Mouse (Mus musculus) heart, postnatal 0 days (tissue): ENCODE results near the gene Rab4a.
A peak's percentile ranks its signal among the peaks of the same experiment; 100 is the strongest.

Experiments used
- CTCF ChIP-seq: IDR thresholded peaks from 2 replicates; pipeline ENCODE4 v1.5.1; 2016; ENCODE audit warnings: antibody characterized with exemption, control low read depth, low read depth
- EP300 ChIP-seq: IDR thresholded peaks from 2 replicates; pipeline ENCODE4 v1.6.1; 2016; ENCODE audit warnings: antibody characterized with exemption, low read depth

DNA sequence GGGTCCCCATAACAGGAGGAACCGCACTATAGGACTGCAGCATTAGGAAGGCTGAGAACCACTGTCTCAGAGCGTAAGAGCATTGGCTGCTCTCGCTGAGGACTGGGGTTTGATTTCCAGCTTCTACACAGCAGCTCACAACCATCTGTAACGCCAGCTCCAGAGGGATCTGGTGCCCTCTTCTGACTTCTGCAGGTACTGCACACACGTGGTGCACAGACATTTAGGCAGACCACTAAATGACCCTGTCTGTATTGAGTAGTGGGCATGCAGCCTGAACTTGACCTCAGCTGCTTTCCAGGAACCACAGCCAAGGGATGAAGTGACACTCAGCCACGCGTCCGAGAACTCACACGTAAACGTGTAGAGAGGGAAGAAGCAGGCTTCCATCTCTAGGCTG lies 17.3 kb downstream of the Rab4a start:
- TF ChIP-seq CTCF (peak; percentile 12; the same call in 1 of the 2 replicates), EP300 (no peak)
